Mouse (Mus musculus) midbrain, embryonic 15.5 days (tissue): Measurements from ENCODE around the gene Hinfp. TPM values are rescaled to one million over a fixed set of nuclear protein-coding genes. Genes with fewer than 3 reads are reported as not detected.

Source experiments
- ATAC-seq: fragments of 200-750 bp; cut with Nextera tagmentation; replicated peaks from 2 replicates; pipeline ENCODE4 v1.8.0; 2017; ENCODE audit warnings: moderate TSS enrichment
- H3K27ac ChIP-seq: fragments of 300-500 bp; sonication (generic); 2 replicates; pipeline ENCODE4 v1.5.1; 2015; ENCODE audit warnings: mild to moderate bottlenecking, inconsistent platforms
- H3K27me3 ChIP-seq: fragments of 300-500 bp; sonication (generic); replicated peaks from 2 replicates; pipeline ENCODE4 v1.6.1; 2015; ENCODE audit warnings: inconsistent platforms
- H3K36me3 ChIP-seq: fragments of 300-500 bp; sonication (generic); replicated peaks from 2 replicates; pipeline ENCODE4 v1.6.1; 2015; ENCODE audit warnings: inconsistent platforms
- H3K4me1 ChIP-seq: fragments of 300-500 bp; sonication (generic); 2 replicates; pipeline ENCODE4 v1.6.1; 2015; ENCODE audit warnings: inconsistent platforms
- H3K4me2 ChIP-seq: fragments of 300-500 bp; sonication (generic); 2 replicates; pipeline ENCODE4 v1.6.1; 2015; ENCODE audit warnings: inconsistent platforms, mild to moderate bottlenecking, moderate library complexity
- H3K4me3 ChIP-seq: fragments of 300-500 bp; sonication (generic); 2 replicates; pipeline ENCODE4 v1.5.1; 2015; ENCODE audit warnings: mild to moderate bottlenecking, inconsistent platforms
- H3K9ac ChIP-seq: fragments of 300-500 bp; sonication (generic); 2 replicates; pipeline ENCODE4 v1.6.1; 2015; ENCODE audit warnings: mild to moderate bottlenecking, inconsistent platforms
- H3K9me3 ChIP-seq: fragments of 300-500 bp; sonication (generic); 2 replicates; pipeline ENCODE4 v1.6.1; 2016; ENCODE audit warnings: inconsistent platforms
- WGBS: fragments of 180-500 bp; shearing (Covaris S2); methylation state at CpG from one replicate; pipeline ENCODE4 v1.1.7; 2015; ENCODE audit warnings: mixed read lengths; 5-methylcytosine and 5-hydroxymethylcytosine counted together
- polyA plus RNA-seq: library from polyadenylated mRNA; unstranded; fragments of >200 nt; fragmentation: Nextera tagmentation; extraction: Ambion mirVana; gene quantifications from 2 replicates; pipeline ENCODE4 v1.2.1, GENCODE M21; 2015

Hinfp gene
- polyA plus RNA-seq, 1 experiment from 2014 or later: 30.5 TPM

GRCm38 (mm10) chr9:44292490-44292889 lies 13.0 kb downstream of the Hinfp start:
- Histone ChIP-seq H3K9ac (no peak overlapping the region), H3K9me3 (no peaks in the 10 kb centered on the region), H3K4me1 (peaks cover 14% of the 10 kb centered on the region), H3K4me2 (no peak overlapping the region), H3K27me3 (no peaks in the 10 kb centered on the region), H3K27ac (no peak overlapping the region), H3K36me3 (peaks cover 48% of the 10 kb centered on the region), H3K4me3 (no peak overlapping the region)
- no peak for ATAC-seq
- WGBS: 74% methylated on average over 3 of the region's 3 CpGs

GRCm38 (mm10) chr9:44288959-44289291 lies 16.5 kb downstream of the Hinfp start:
- Histone ChIP-seq H3K9me3 (no peaks in the 10 kb centered on the region), H3K27me3 (no peaks in the 10 kb centered on the region), H3K4me1 (peaks cover 29% of the 10 kb centered on the region), H3K4me2 (peak overlapping the region; percentile 96), H3K4me3 (peak overlapping the region; percentile 85), H3K36me3 (peaks cover 23% of the 10 kb centered on the region), H3K27ac (peak overlapping the region; percentile 79), H3K9ac (0 out of 2 replicates have a peak overlapping the region, but pooled peaks have one; percentile 86)
- 0 out of 2 replicates have a peak, but pooled peaks have one; percentile 1 for ATAC-seq
- 6% methylated on average over 11 of the region's 11 CpGs for WGBS

DNA sequence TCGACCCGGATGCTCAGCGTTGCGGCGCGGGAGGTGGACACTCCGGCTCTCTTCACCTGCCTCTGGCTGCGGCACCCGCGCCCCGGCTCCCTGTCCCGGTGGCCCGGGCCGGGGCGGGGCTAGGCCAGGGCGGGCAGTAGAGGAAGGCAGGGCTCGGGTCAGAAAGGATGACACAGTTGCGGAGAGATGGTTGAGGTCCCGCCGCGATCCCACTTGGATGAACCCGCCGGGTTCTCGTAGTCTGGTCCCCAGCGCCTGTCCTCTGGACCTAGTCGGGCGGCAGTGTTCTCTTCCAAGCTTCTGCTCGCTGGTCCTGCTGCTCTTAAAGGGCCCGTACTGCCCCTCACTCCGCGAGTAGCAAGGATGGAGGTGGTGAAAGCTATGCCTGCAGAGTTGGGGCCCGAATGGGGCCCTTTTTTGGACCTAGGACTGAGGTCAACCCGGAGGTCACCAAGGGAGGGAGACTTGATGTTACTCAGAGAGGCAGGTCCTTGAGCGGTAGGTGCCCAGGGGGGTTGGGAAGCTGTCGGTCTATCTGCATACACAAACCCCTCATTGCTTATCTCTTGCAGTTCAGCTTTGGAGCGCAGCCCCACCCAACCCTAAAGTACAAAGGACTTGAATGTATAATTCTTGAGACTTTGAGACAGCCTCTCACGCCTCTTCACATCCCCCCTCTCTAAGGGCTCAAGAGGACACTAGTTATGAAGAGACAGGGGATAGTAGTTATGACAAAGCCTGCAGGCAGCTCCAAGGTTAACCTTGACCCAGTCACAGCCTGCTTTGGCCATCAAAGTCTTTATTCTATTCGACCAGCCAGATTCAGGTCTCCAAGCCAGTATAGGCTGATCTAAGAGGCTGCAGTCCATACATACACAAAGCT lies 17.2 kb downstream of the Hinfp start, which contains the start of gene Abcg4:
Gene Abcg4 (minus strand): TSS at position 540 of the 883 bp plus-strand sequence.
- Histone ChIP-seq H3K9me3 (no peaks in the 10 kb centered on the region), H3K4me1 (peaks cover 29% of the 10 kb centered on the region), H3K27me3 (no peaks in the 10 kb centered on the region), H3K9ac (peak within 1 kb of the TSS; percentile 86), H3K4me3 (peak within 1 kb of the TSS; percentile 85), H3K36me3 (peaks cover 17% of the 10 kb centered on the region), H3K4me2 (peak within 1 kb of the TSS; percentile 96), H3K27ac (peak within 1 kb of the TSS; percentile 79)
- ATAC-seq: peak; percentile 69
- under 1% methylated on average over 38 of the region's 38 CpGs for WGBS

DNA sequence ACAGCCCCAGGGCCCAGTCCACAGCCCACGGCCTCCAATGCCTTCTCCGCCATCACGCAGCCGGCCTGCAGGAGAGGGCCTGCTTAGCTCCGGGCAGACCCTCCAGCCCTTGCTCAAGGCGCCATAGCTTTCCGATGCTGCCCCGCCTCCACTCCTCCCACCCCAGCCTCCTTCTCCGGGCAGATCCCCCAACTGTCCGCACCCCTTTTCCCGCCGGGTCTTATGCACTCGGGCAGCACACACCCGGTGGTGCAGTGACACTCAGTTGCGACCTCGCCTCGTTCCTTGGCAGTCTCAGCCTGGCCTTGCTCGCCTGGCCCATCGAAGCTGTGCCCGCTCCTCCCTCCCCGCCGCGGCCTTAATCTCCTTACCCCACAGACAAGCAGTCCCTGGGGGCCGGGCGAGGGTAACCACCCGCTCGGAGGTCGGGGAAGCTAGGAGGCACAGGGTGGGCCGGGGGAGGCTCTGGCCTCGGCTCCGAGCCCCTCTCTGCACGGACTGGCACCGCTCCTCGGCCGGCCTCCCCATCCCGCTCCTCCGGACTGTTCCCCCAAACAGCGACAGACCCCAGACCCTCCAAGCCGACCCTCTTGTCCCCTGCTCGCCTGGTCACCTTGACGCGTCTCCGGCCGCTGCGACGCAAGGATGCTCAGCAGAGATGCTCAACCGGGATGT lies 17.9 kb downstream of the Hinfp start:
- under 1% methylated on average over 47 of the region's 47 CpGs for WGBS

DNA sequence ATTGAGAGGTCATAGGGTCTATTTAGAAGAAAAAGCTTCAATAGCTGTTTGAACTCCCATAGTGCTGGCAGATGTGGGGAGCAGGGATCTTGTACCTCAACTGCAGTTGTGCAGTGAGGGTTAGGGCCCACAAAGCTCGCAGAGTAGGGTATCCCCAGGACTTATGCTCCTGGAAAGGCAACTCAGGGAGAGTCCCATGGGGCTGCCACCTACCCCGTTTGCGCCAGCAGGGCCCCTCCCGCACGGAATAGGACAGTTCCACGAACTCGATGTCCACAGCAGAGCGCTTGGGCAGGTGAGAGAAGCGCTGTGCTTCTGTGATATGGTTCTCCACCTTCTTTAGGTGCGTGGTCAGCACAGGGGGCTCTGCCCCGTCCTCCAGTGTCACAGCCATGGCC lies 18.5 kb downstream of the Hinfp start:
- H3K4me1 ChIP-seq: peaks cover 29% of the 10 kb centered on the region
- 3% methylated on average over 11 of the region's 11 CpGs for WGBS
- ATAC-seq: no peak; the same call in 1 of the 2 replicates
- no peaks in the 10 kb centered on the region for H3K27me3 ChIP-seq
- peaks cover 11% of the 10 kb centered on the region for H3K36me3 ChIP-seq
- H3K4me2 ChIP-seq: peak overlapping the region; percentile 96
- H3K4me3 ChIP-seq: peak overlapping the region; percentile 85
- H3K9me3 ChIP-seq: no peaks in the 10 kb centered on the region
- H3K27ac ChIP-seq: peak overlapping the region; percentile 79
- peak overlapping the region; percentile 86 for H3K9ac ChIP-seq

More for the DNA sequence above, 17.9 kb downstream of the Hinfp start:
- ATAC-seq: peak; percentile 70
- peaks cover 29% of the 10 kb centered on the region for H3K4me1 ChIP-seq
- peak overlapping the region; percentile 79 for H3K27ac ChIP-seq
- H3K27me3 ChIP-seq: no peaks in the 10 kb centered on the region
- H3K9me3 ChIP-seq: no peaks in the 10 kb centered on the region
- H3K4me2 ChIP-seq: peak overlapping the region; percentile 96
- H3K9ac ChIP-seq: peak overlapping the region; percentile 86
- H3K36me3 ChIP-seq: peaks cover 14% of the 10 kb centered on the region
- peak overlapping the region; percentile 85 for H3K4me3 ChIP-seq

DNA sequence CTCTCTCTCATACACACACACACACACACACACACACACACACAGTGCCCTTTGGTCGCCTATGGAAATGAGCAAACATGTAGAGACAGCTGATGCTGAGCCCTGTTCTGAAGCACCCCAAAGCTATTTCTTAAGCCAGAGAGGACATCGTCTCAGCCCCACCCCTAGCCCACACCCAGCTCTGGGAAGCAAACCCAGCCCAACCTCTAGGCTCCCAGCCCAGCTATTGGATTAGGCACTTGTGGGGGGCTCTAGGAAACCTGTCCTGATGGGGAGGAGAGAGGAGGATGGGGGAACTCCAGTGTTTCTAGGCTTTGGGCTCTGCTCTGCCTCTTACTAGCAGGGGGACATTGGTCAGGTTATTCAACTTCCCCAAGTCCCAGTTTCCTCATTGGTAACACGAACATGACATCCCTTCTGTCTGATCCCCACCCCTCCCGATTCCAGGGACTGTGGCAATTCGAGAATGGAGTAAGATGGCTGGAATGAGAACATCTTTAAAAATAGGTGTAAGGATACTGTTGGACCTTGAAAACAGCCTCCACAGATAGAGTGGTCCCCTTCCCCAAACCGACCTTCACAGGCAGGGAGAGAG lies 19.1 kb downstream of the Hinfp start:
- 11% methylated on average over 6 of the region's 6 CpGs for WGBS
- Histone ChIP-seq H3K9me3 (no peaks in the 10 kb centered on the region), H3K9ac (peak overlapping the region; percentile 33), H3K4me3 (peak overlapping the region; percentile 85), H3K4me1 (peaks cover 29% of the 10 kb centered on the region), H3K36me3 (peaks cover 10% of the 10 kb centered on the region), H3K27ac (no peak overlapping the region), H3K4me2 (peak overlapping the region; percentile 96), H3K27me3 (no peaks in the 10 kb centered on the region)
- no peak for ATAC-seq

GRCm38 (mm10) chr9:44283183-44283582 lies 22.3 kb downstream of the Hinfp start:
- H3K4me1 ChIP-seq: peaks cover 16% of the 10 kb centered on the region
- no peaks in the 10 kb centered on the region for H3K9me3 ChIP-seq
- H3K36me3 ChIP-seq: peaks cover 16% of the 10 kb centered on the region
- no peak overlapping the region for H3K4me3 ChIP-seq
- no peak for ATAC-seq
- H3K4me2 ChIP-seq: no peak overlapping the region
- WGBS: 76% methylated on average over 5 of the region's 5 CpGs
- no peak overlapping the region for H3K9ac ChIP-seq
- H3K27ac ChIP-seq: no peak overlapping the region
- no peaks in the 10 kb centered on the region for H3K27me3 ChIP-seq

DNA sequence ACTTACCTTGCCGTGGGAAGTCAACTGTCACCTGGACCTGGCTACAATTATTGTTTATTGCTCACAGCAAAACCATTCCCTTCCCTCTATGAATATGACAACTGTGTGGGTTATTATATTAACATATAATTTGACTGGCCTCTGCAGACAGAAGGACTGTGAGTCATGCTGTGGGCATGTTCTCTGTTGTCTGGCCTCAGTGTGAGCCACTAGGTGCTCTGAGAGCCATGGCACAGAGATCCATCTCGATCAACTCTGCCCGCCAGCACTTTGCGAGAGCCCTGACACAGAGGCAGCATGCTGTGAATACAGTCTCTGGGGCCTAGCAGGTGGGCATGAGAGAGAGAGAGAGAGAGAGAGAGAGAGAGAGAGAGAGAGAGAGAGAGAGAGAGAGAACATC lies 35.5 kb downstream of the Hinfp start:
- no peak for ATAC-seq
- Histone ChIP-seq H3K4me2 (no peak overlapping the region), H3K27ac (no peak overlapping the region), H3K4me3 (no peak overlapping the region), H3K27me3 (no peaks in the 10 kb centered on the region), H3K9me3 (no peaks in the 10 kb centered on the region), H3K36me3 (peaks cover 13% of the 10 kb centered on the region), H3K4me1 (peaks cover 29% of the 10 kb centered on the region), H3K9ac (no peak overlapping the region)
- 87% methylated on average over 4 of the region's 4 CpGs for WGBS

DNA sequence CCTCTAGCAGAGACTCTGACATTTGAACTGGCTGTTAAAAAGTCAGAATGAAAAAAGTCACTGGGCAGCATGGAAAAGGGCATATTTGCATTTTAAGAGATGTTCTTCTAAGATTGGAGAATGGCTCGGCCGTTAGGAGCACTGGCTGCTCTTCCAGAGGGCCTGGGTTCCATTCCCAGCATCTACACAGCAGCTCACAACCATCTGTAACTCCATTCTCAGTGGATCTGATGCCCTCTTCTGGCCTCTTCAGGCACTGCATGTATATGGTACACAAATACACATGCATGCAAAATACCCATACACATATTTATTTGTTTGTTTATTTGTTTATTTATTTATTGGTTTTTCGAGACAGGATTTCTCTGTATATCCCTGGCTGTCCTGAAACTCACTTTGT lies 36.4 kb downstream of the Hinfp start:
- H3K9ac ChIP-seq: no peak overlapping the region
- WGBS: 85% methylated on average over 3 of the region's 3 CpGs

DNA sequence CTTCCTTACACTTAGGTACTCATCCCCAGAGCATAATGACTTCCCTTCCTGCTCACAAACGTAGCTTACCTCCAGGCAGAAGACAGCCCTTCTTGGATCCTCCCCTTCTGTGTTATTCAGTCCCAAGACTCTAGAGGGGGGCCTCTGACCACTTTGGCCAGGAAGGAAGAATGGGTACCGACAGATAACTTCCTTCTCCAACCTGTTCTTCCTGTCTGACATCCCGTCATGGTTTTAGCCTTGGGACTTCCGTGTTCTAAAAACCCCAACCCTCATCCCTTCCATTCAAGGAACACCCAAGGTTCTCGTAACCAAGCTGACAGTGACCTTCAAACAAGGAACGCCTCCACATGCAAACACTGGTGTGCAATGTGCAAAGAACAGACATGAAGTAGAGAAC lies 37.0 kb downstream of the Hinfp start, which contains the start of gene Nlrx1:
Gene Nlrx1 (minus strand): TSS at position 168 of the 400 bp plus-strand sequence.
- H3K4me2 ChIP-seq: peak within 1 kb of the TSS; percentile 57
- H3K9me3 ChIP-seq: no peaks in the 10 kb centered on the region
- ATAC-seq: no peak
- H3K4me3 ChIP-seq: peak within 1 kb of the TSS; percentile 36
- peak within 1 kb of the TSS; percentile 71 for H3K27ac ChIP-seq
- peaks cover 2% of the 10 kb centered on the region; the same call in 1 of the 2 replicates for H3K36me3 ChIP-seq
- H3K9ac ChIP-seq: peak within 1 kb of the TSS; percentile 39
- WGBS: 90% methylated on average over 6 of the region's 6 CpGs
- H3K27me3 ChIP-seq: no peaks in the 10 kb centered on the region
- H3K4me1 ChIP-seq: peaks cover 38% of the 10 kb centered on the region

More for the DNA sequence above, 36.4 kb downstream of the Hinfp start:
- Histone ChIP-seq H3K4me3 (no peak overlapping the region), H3K4me1 (peaks cover 38% of the 10 kb centered on the region), H3K36me3 (peaks cover 7% of the 10 kb centered on the region), H3K9me3 (no peaks in the 10 kb centered on the region), H3K27me3 (no peaks in the 10 kb centered on the region), H3K27ac (no peak overlapping the region), H3K4me2 (no peak overlapping the region)
- ATAC-seq: no peak

DNA sequence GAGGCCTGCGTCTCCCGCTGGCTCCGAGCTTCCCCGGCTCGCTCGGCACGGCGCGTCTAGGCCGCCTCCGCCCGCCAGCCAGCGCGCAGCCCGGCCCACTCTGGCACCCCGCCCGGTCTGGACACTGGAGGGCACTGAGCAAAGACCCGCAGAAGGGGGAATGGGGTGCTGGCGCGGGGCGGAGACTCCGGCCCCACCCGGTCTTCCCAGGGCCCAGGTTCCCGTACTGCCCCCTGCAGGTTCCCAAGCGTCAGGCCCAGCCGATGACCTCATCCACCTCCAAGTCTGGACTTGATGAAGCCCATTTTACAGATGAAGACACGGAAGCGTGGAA lies 37.5 kb downstream of the Hinfp start:
- Histone ChIP-seq H3K27me3 (no peaks in the 10 kb centered on the region), H3K9ac (peak overlapping the region; percentile 39), H3K4me2 (peak overlapping the region; percentile 57), H3K4me1 (peaks cover 38% of the 10 kb centered on the region), H3K4me3 (peak overlapping the region; percentile 36), H3K27ac (peak overlapping the region; percentile 71), H3K9me3 (no peaks in the 10 kb centered on the region), H3K36me3 (no peaks in the 10 kb centered on the region)
- ATAC-seq: peak; percentile 62
- 5% methylated on average over 28 of the region's 28 CpGs for WGBS
